Mouse (Mus musculus) kidney, embryonic 14.5 days (tissue): ENCODE measurements around the gene Nfkbiz. TPM values are rescaled to one million over a fixed set of nuclear protein-coding genes. Genes with fewer than 3 reads are reported as not detected.
A peak's percentile ranks its signal among the peaks of the same experiment; 100 is the strongest.
"Not testable (repeated sequence)": the region's sequence is repeated elsewhere in the genome, so short reads cannot be mapped to it uniquely, and the experiment has no call there.

Source experiments
- ATAC-seq: fragments of 200-750 bp; cut with Nextera tagmentation; 2 replicates; pipeline ENCODE4 v1.8.0; 2017; ENCODE audit warnings: moderate number of reproducible peaks, mild to moderate bottlenecking, moderate TSS enrichment, moderate library complexity; ENCODE audit not compliant: low FRiP score, low TSS enrichment
- H3K27ac ChIP-seq: fragments of 300-500 bp; sonication (generic); 2 replicates; pipeline ENCODE4 v1.5.1; 2014; ENCODE audit warnings: low read depth, mild to moderate bottlenecking, low read length, moderate library complexity, mixed read lengths
- H3K27me3 ChIP-seq: fragments of 300-500 bp; sonication (generic); 2 replicates; pipeline ENCODE4 v1.6.1; 2014; ENCODE audit warnings: mild to moderate bottlenecking, low read length; ENCODE audit not compliant: control insufficient read depth, insufficient read depth
- H3K36me3 ChIP-seq: fragments of 300-500 bp; sonication (generic); 2 replicates; pipeline ENCODE4 v1.6.1; 2014; ENCODE audit warnings: low read length, mixed read lengths; ENCODE audit not compliant: control insufficient read depth, insufficient read depth
- H3K4me1 ChIP-seq: fragments of 300-500 bp; sonication (generic); 2 replicates; pipeline ENCODE4 v1.6.1; 2014; ENCODE audit warnings: low read length, mixed read lengths; ENCODE audit not compliant: control insufficient read depth, insufficient read depth
- H3K4me2 ChIP-seq: fragments of 300-500 bp; sonication (generic); replicated peaks from 2 replicates; pipeline ENCODE4 v1.6.1; 2014; ENCODE audit warnings: low read depth, mild to moderate bottlenecking, low read length
- H3K4me3 ChIP-seq: fragments of 300-500 bp; sonication (generic); 2 replicates; pipeline ENCODE4 v1.5.1; 2014; ENCODE audit warnings: mild to moderate bottlenecking, low read length
- H3K9ac ChIP-seq: fragments of 300-500 bp; sonication (generic); 2 replicates; pipeline ENCODE4 v1.6.1; 2014; ENCODE audit warnings: low read depth, mild to moderate bottlenecking, low read length, moderate library complexity
- H3K9me3 ChIP-seq: fragments of 300-500 bp; sonication (generic); 2 replicates; pipeline ENCODE4 v1.6.1; 2016; ENCODE audit warnings: low read length; ENCODE audit not compliant: control insufficient read depth
- WGBS: fragments of 180-500 bp; shearing (Covaris S2); extraction: QIAGEN DNeasy Blood & Tissue Kit; methylation state at CpG from one replicate; pipeline ENCODE4 v1.1.7; 2014; 5-methylcytosine and 5-hydroxymethylcytosine counted together
- polyA plus RNA-seq: library from polyadenylated mRNA; unstranded; fragments of >200 nt; fragmentation: Nextera tagmentation; extraction: Ambion mirVana; gene quantifications from 2 replicates; pipeline ENCODE4 v1.2.1, GENCODE M21; 2014

Nfkbiz gene
- polyA plus RNA-seq, result 3.9 and 4.4 TPM in 2 replicates

DNA sequence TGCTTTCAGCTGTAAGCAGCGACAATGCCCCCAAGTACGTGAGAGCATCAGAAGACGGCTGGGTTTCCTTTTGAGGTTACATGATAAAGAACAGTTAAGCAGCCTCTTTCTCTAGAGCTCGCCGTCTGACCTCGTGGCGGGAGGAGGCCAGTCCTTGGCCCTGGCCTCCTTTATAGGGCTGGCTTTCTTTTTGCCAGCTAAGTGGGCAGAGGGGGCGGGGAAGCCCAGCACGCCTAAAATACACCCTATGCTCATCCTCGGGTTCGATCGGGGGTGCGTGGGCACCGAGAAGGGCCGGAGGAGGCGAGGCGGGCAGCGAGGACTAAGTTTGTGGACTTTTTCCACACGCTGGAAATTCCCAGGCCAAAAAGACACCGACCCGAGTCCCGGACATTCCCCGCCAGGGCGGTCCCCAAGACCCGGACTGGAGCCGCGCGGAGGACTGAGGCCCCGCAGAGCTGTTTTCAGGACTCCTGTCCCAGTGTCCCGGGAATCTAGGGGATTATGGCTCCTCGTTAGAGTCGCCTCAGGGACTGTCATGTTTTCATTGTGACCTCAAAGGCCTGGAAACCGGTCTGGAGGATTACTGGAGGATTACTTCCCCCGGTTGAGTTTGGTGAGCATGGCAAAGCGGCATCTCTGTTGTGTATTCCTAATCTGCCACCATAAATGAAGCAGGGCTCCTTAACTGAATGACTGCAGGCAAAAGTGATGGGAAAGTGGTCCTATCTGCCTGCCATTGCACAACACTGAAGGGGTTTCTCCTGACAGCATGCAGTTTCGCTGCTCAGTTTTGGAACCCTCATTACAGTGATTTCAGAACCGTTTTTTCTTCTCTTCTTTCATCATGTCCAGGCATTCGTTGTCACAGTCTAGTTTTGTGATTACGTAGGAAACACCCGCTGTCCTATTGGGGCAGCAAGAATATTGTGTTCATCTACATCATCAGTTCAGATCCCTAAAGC is at the start of gene Nfkbiz:
Gene Nfkbiz (minus strand): TSS at position 390 of the 965 bp plus-strand sequence.
- Histone ChIP-seq H3K9ac (peak within 1 kb of the TSS; percentile 78), H3K4me1 (no peaks in the 10 kb centered on the region), H3K9me3 (no peaks in the 10 kb centered on the region; the same call in 1 of the 2 replicates), H3K4me3 (peak within 1 kb of the TSS; percentile 61), H3K27me3 (no peaks in the 10 kb centered on the region), H3K36me3 (0 out of 2 replicates have a peak, but pooled peaks cover 3% of the 10 kb centered on the region), H3K27ac (peak within 1 kb of the TSS; percentile 84), H3K4me2 (peak within 1 kb of the TSS; percentile 59)
- ATAC-seq, result peak; percentile 95
- under 1% methylated on average over 40 of the region's 40 CpGs for WGBS

DNA sequence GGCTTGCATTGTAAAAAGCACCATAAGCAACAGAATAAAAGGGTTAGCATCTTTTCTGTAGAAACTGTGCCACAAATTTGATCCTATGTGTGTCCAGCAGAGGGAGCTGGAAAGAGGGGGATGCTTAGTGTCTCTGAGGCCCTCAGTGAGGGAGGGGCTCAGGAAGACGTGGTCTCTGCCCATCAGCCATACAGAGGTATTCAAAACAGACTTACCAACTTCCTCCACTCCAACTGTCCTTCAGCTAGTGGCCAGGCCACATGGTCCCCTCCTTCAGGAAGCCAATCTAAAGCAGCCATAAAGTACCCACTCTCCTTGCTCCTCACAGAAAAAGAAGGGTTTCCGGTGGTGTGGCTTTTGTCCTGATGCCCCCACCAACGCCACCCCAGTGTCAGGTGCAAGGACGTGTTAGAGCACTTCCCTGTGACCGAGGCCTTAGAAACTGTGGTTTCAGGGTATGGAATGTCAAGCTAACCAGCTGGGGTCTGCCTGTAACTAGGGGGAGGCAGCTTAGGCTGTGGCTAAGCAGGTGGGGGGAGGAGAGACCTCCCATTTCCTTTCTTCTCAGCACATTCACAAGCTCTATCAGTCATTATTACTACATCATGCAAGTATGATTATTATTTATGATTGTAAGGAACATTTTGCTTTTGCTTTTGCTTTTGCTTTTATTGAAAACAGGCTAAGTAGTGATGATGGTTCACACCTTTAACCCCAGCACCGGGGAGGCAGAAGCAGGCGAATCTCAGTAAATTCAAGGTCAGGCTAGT is 49.3 kb upstream of the Nfkbiz start:
- Histone ChIP-seq H3K9me3 (no peaks in the 10 kb centered on the region), H3K4me2 (no peak overlapping the region), H3K27me3 (no peaks in the 10 kb centered on the region), H3K9ac (no peak overlapping the region), H3K36me3 (no peaks in the 10 kb centered on the region), H3K4me3 (no peak overlapping the region), H3K27ac (no peak overlapping the region), H3K4me1 (no peaks in the 10 kb centered on the region)
- 62% methylated on average over 7 of the region's 7 CpGs for WGBS
- ATAC-seq, result 0 out of 2 replicates have a peak, but pooled peaks have one; percentile 60

DNA sequence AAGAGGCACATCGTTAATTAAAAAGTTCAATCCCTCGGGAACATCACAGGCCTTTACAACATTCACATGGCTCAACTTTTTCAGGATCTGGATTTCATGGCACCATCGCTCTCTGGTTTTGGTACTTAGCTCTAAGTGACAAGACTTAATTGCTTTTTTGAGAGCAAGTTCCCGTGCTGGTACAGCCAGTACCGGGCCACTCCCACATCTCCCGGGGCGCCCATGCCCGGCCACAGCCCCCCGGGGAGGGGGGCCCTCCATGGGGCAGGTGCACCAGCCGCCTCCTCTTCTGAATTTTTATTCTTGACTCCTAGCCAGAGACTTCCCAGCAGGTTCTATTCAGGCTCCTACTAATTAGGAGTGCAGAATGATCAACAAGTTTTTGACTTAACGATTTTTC is 45.5 kb upstream of the Nfkbiz start:
- Histone ChIP-seq H3K4me2 (no peak overlapping the region), H3K36me3 (no peaks in the 10 kb centered on the region), H3K27me3 (no peaks in the 10 kb centered on the region), H3K4me3 (no peak overlapping the region), H3K27ac (no peak overlapping the region), H3K4me1 (no peaks in the 10 kb centered on the region), H3K9me3 (no peaks in the 10 kb centered on the region), H3K9ac (no peak overlapping the region)
- 74% methylated on average over 11 of the region's 11 CpGs for WGBS
- no peak for ATAC-seq

DNA sequence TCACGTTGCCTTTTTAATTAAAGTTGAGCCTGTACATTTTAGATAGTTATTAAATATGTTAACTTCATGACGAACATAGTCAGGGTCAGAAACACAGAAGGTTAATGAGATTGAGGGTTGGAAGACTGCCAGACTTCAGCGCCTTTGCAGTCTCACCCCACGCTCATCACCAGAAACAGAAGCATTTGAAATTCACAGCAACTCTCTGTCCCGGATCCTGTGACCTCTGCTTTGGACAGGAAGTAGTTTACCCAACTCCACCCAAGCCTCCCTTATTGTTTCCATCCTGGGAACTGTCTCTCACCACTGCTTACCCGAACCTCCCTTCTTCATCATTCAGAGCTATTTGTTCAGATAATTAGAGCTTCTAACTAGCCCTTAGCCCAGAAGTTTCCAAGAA is 37.3 kb upstream of the Nfkbiz start:
- 57% methylated on average over 6 of the region's 6 CpGs for WGBS
- H3K36me3 ChIP-seq, result no peaks in the 10 kb centered on the region
- no peak overlapping the region for H3K4me2 ChIP-seq
- ATAC-seq, result no peak
- H3K9ac ChIP-seq, result no peak overlapping the region
- no peaks in the 10 kb centered on the region for H3K4me1 ChIP-seq
- no peaks in the 10 kb centered on the region for H3K27me3 ChIP-seq
- no peak overlapping the region for H3K4me3 ChIP-seq
- no peak overlapping the region for H3K27ac ChIP-seq
- no peaks in the 10 kb centered on the region for H3K9me3 ChIP-seq

DNA sequence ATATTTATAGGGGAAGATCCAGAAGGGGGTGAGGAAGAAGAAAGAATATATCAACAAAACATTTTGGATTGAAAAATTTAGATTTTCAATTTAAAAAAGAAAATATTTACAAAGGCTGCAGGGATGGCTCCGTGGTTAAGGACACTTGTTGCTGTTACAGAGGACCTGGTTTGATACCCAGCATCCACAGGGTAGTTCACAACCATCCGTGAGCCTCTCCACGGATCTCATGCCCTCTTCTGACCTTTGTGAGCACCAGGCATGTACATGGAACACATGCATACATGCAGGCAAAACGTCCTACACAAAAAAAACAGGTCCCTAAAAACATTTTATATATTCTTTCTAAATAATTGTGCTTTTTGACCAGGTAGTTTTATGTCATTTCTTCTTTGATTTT is 25.1 kb upstream of the Nfkbiz start:
- Histone ChIP-seq H3K9ac (no peak overlapping the region), H3K9me3 (no peaks in the 10 kb centered on the region), H3K4me2 (no peak overlapping the region)

DNA sequence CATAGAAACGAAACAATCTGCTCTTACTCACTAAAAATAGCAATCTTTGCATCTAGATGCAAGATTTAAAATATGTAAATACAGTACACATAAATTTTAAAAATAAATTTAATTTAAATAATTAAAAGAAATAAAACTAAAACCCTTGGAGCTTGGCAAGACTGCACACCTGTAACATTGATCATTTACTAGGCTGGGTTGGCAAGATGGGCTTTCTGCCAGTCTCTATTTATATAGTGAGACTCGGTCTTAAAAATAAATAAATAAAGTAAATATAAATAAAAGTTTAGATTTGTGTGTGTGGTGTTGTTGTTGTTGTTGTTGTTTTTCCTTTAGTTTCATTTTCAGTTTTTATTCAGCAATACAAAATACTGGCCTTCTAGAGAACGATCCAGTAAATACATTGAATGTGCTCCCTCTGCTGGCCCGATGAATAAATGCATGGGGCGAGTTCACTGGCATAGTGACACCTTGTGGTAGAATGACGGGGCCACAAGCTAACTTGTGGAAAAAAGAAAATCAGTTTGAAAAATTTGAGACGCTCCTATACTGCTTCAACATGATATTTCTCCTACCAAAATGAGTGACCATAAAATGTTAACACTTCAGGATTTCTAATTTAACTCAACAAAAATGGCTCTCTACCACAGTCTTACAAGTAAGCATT is 24.6 kb upstream of the Nfkbiz start:
- Histone ChIP-seq H3K27me3 (no peaks in the 10 kb centered on the region), H3K4me1 (no peaks in the 10 kb centered on the region), H3K9ac (no peak overlapping the region), H3K36me3 (no peaks in the 10 kb centered on the region), H3K9me3 (no peaks in the 10 kb centered on the region), H3K4me2 (no peak overlapping the region), H3K4me3 (no peak overlapping the region), H3K27ac (no peak overlapping the region)
- 27% methylated on average over 7 of the region's 7 CpGs for WGBS
- peak; percentile 69 for ATAC-seq

More for the DNA sequence above, 25.1 kb upstream of the Nfkbiz start:
- Histone ChIP-seq H3K4me1 (no peaks in the 10 kb centered on the region), H3K36me3 (no peaks in the 10 kb centered on the region), H3K27ac (no peak overlapping the region), H3K4me3 (no peak overlapping the region), H3K27me3 (no peaks in the 10 kb centered on the region)
- no peak for ATAC-seq
- 70% methylated on average over 4 of the region's 4 CpGs for WGBS

DNA sequence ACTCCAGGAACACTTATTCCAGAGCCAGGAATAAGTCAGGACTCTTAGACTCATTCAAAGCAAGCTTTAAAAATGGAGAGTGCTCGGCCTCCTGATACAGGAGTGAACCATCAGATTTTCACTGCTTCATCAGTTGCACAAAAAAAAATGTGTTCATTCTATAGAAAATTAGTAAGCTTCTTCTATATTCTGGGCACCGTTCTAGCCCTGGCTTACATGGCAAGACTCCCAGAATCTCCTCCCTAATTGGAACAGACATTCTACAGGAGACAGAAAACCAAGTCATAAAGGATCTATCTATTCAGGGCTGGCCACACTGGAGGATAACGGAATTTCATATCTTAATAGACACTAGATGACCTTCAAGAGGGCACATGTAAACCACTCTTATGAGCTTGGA is 22.4 kb upstream of the Nfkbiz start:
- no peaks in the 10 kb centered on the region for H3K36me3 ChIP-seq
- no peak overlapping the region for H3K4me2 ChIP-seq
- 93% methylated on average over 3 of the region's 3 CpGs for WGBS
- no peaks in the 10 kb centered on the region for H3K9me3 ChIP-seq
- no peak overlapping the region for H3K4me3 ChIP-seq
- H3K9ac ChIP-seq, result no peak overlapping the region
- ATAC-seq, result no peak
- no peaks in the 10 kb centered on the region for H3K4me1 ChIP-seq
- H3K27ac ChIP-seq, result no peak overlapping the region
- no peaks in the 10 kb centered on the region for H3K27me3 ChIP-seq

DNA sequence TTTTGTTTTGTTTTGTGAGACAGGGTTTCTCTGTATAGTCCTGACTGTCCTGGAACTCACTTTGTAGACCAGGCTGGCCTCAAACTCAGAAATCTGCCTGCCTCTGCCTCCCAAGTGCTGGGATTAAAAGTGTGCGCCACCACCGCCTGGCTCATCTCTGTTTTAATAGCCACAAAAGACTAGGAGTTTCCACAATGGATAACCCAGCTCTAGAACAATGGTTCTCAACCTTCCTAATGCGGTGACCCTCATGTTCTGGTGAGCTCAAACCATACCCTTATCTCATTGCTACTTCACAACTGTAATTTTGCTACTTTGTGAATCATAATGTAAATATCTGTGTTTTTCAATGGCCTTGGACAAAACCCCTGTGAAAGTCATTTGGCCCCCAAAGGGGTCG is 20.7 kb upstream of the Nfkbiz start:
- H3K36me3 ChIP-seq, ATAC-seq, H3K4me2 ChIP-seq, H3K9ac ChIP-seq, H3K27ac ChIP-seq, H3K4me3 ChIP-seq, H3K4me1 ChIP-seq, H3K27me3 ChIP-seq, H3K9me3 ChIP-seq: not testable (repeated sequence)
- WGBS, result 92% methylated on average over 4 of the region's 4 CpGs
